Mouse (Mus musculus): ENCODE measurements at regions not wholly inside any gene's neighbourhood (a gene's known extent, or its start where the extent isn't known, plus 50 kb on each side); places are given as distances from the start of the nearest gene placed in this dataset.

- Histone ChIP-seq H3K4me1 (no peaks in the 10 kb centered on the region), H3K27ac (replicated peaks) (no peak overlapping the region), H3K9me3 (no peaks in the 10 kb centered on the region), H3K36me3 (no peaks in the 10 kb centered on the region), H3K9ac (replicated peaks) (no peak overlapping the region), H3K4me2 (replicated peaks) (no peak overlapping the region), H3K4me3 (no peak overlapping the region), H3K27me3 (no peaks in the 10 kb centered on the region)
- no peak for ATAC-seq (ENCODE audit: low FRiP score, low read depth)
- WGBS = 74% methylated on average over 10 of the region's 10 CpGs
Observed at GRCm38 (mm10) chr17:73023362-73024107, 84.2 kb upstream of the Lclat1 start.

- Histone ChIP-seq H3K4me3 (no peak overlapping the region), H3K36me3 (no peaks in the 10 kb centered on the region), H3K27me3 (no peaks in the 10 kb centered on the region), H3K4me2 (replicated peaks) (no peak overlapping the region), H3K27ac (replicated peaks) (no peak overlapping the region), H3K9me3 (no peaks in the 10 kb centered on the region), H3K9ac (replicated peaks) (no peak overlapping the region), H3K4me1 (no peaks in the 10 kb centered on the region)
- 91% methylated on average over 5 of the region's 5 CpGs for WGBS
- no peak for ATAC-seq (ENCODE audit: low FRiP score, low read depth)
Observed at GRCm38 (mm10) chr17:73027122-73027521, 80.7 kb upstream of the Lclat1 start.

- WGBS = 70% methylated on average over 5 of the region's 5 CpGs
- no peak for ATAC-seq (ENCODE audit: low FRiP score, low read depth)
Observed at GRCm38 (mm10) chr17:73031796-73032195, 76.0 kb upstream of the Lclat1 start.

GRCm38 (mm10) chr17:73032326-73032725 lies 75.5 kb upstream of the Lclat1 start:
- H3K4me1 ChIP-seq = no peaks in the 10 kb centered on the region
- WGBS = 75% methylated on average over 3 of the region's 3 CpGs
- no peak overlapping the region for H3K4me3 ChIP-seq
- no peaks in the 10 kb centered on the region for H3K36me3 ChIP-seq
- H3K9ac ChIP-seq (replicated peaks) = no peak overlapping the region
- no peak overlapping the region for H3K4me2 ChIP-seq (replicated peaks)
- H3K27me3 ChIP-seq = no peaks in the 10 kb centered on the region
- no peak overlapping the region for H3K27ac ChIP-seq (replicated peaks)
- ATAC-seq (ENCODE audit: low FRiP score, low read depth) = no peak
- no peaks in the 10 kb centered on the region for H3K9me3 ChIP-seq

More at GRCm38 (mm10) chr17:73031796-73032195, 76.0 kb upstream of the Lclat1 start:
- H3K9me3 ChIP-seq = no peaks in the 10 kb centered on the region
- H3K4me1 ChIP-seq = no peaks in the 10 kb centered on the region
- H3K27ac ChIP-seq (replicated peaks) = no peak overlapping the region
- H3K9ac ChIP-seq (replicated peaks) = no peak overlapping the region
- H3K4me3 ChIP-seq = no peak overlapping the region
- no peak overlapping the region for H3K4me2 ChIP-seq (replicated peaks)
- H3K27me3 ChIP-seq = no peaks in the 10 kb centered on the region
- H3K36me3 ChIP-seq = no peaks in the 10 kb centered on the region

GRCm38 (mm10) chr17:73034420-73034819 lies 73.4 kb upstream of the Lclat1 start:
- no peak overlapping the region for H3K9ac ChIP-seq (replicated peaks)
- no peaks in the 10 kb centered on the region for H3K36me3 ChIP-seq
- H3K4me1 ChIP-seq = no peaks in the 10 kb centered on the region
- no peaks in the 10 kb centered on the region for H3K9me3 ChIP-seq
- no peak overlapping the region for H3K27ac ChIP-seq (replicated peaks)
- no peak overlapping the region for H3K4me3 ChIP-seq
- H3K4me2 ChIP-seq (replicated peaks) = no peak overlapping the region
- 72% methylated on average over 3 of the region's 3 CpGs for WGBS
- no peaks in the 10 kb centered on the region for H3K27me3 ChIP-seq
- no peak for ATAC-seq (ENCODE audit: low FRiP score, low read depth)

GRCm38 (mm10) chr17:73034981-73035481 lies 72.8 kb upstream of the Lclat1 start:
- ATAC-seq (ENCODE audit: low FRiP score, low read depth) = no peak
- 56% methylated on average over 8 of the region's 8 CpGs for WGBS
- Histone ChIP-seq H3K36me3 (no peaks in the 10 kb centered on the region), H3K4me3 (no peak overlapping the region), H3K9me3 (no peaks in the 10 kb centered on the region), H3K27ac (replicated peaks) (no peak overlapping the region), H3K4me2 (replicated peaks) (no peak overlapping the region), H3K9ac (replicated peaks) (no peak overlapping the region), H3K27me3 (no peaks in the 10 kb centered on the region), H3K4me1 (no peaks in the 10 kb centered on the region)

GRCm38 (mm10) chr17:73036845-73037244 lies 70.9 kb upstream of the Lclat1 start:
- no peak overlapping the region for H3K9ac ChIP-seq (replicated peaks)
- H3K9me3 ChIP-seq = no peaks in the 10 kb centered on the region
- no peak overlapping the region for H3K4me2 ChIP-seq (replicated peaks)
- no peak for ATAC-seq (ENCODE audit: low FRiP score, low read depth)
- H3K4me3 ChIP-seq = no peak overlapping the region
- no peaks in the 10 kb centered on the region for H3K36me3 ChIP-seq
- H3K27me3 ChIP-seq = no peaks in the 10 kb centered on the region
- WGBS = 78% methylated on average over 3 of the region's 3 CpGs
- no peak overlapping the region for H3K27ac ChIP-seq (replicated peaks)
- H3K4me1 ChIP-seq = no peaks in the 10 kb centered on the region

- Histone ChIP-seq H3K4me1 (no peaks in the 10 kb centered on the region), H3K27ac (replicated peaks) (no peak overlapping the region), H3K4me2 (replicated peaks) (no peak overlapping the region), H3K36me3 (no peaks in the 10 kb centered on the region), H3K9me3 (no peaks in the 10 kb centered on the region), H3K27me3 (no peaks in the 10 kb centered on the region), H3K4me3 (no peak overlapping the region), H3K9ac (replicated peaks) (no peak overlapping the region)
- 91% methylated on average over 2 of the region's 2 CpGs for WGBS
- no peak for ATAC-seq (ENCODE audit: low FRiP score, low read depth)
Observed at GRCm38 (mm10) chr17:73038586-73038985, 69.2 kb upstream of the Lclat1 start.

GRCm38 (mm10) chr17:73044918-73045580 lies 62.7 kb upstream of the Lclat1 start:
- no peaks in the 10 kb centered on the region for H3K27me3 ChIP-seq
- no peak overlapping the region for H3K9ac ChIP-seq (replicated peaks)
- H3K27ac ChIP-seq (replicated peaks) = no peak overlapping the region
- H3K36me3 ChIP-seq = no peaks in the 10 kb centered on the region
- WGBS = 74% methylated on average over 5 of the region's 5 CpGs
- no peaks in the 10 kb centered on the region for H3K4me1 ChIP-seq
- H3K4me2 ChIP-seq (replicated peaks) = no peak overlapping the region
- H3K9me3 ChIP-seq = no peaks in the 10 kb centered on the region
- H3K4me3 ChIP-seq = no peak overlapping the region
- no peak for ATAC-seq (ENCODE audit: low FRiP score, low read depth)

- Histone ChIP-seq H3K9ac (replicated peaks) (no peak overlapping the region), H3K4me3 (no peak overlapping the region), H3K36me3 (no peaks in the 10 kb centered on the region), H3K27me3 (no peaks in the 10 kb centered on the region), H3K4me2 (replicated peaks) (no peak overlapping the region), H3K4me1 (no peaks in the 10 kb centered on the region), H3K27ac (replicated peaks) (no peak overlapping the region), H3K9me3 (no peaks in the 10 kb centered on the region)
- no peak for ATAC-seq (ENCODE audit: low FRiP score, low read depth)
- 62% methylated on average over 4 of the region's 4 CpGs for WGBS
Observed at GRCm38 (mm10) chr17:73046985-73047384, 60.8 kb upstream of the Lclat1 start.

- no peaks in the 10 kb centered on the region for H3K27me3 ChIP-seq
- H3K27ac ChIP-seq (replicated peaks) = no peak overlapping the region
- H3K9me3 ChIP-seq = no peaks in the 10 kb centered on the region
- no peak overlapping the region for H3K4me3 ChIP-seq
- H3K9ac ChIP-seq (replicated peaks) = no peak overlapping the region
- 82% methylated on average over 2 of the region's 2 CpGs for WGBS
- no peak for ATAC-seq (ENCODE audit: low FRiP score, low read depth)
- H3K4me2 ChIP-seq (replicated peaks) = no peak overlapping the region
- H3K36me3 ChIP-seq = no peaks in the 10 kb centered on the region
- no peaks in the 10 kb centered on the region for H3K4me1 ChIP-seq
Observed at GRCm38 (mm10) chr17:73048164-73048563, 59.6 kb upstream of the Lclat1 start.

- no peak for ATAC-seq (ENCODE audit: low FRiP score, low read depth)
- Histone ChIP-seq H3K36me3 (no peaks in the 10 kb centered on the region), H3K27ac (replicated peaks) (no peak overlapping the region), H3K4me1 (no peaks in the 10 kb centered on the region), H3K4me3 (no peak overlapping the region), H3K4me2 (replicated peaks) (no peak overlapping the region), H3K9ac (replicated peaks) (no peak overlapping the region), H3K27me3 (no peaks in the 10 kb centered on the region), H3K9me3 (no peaks in the 10 kb centered on the region)
- WGBS = 92% methylated on average over 2 of the region's 2 CpGs
Observed at GRCm38 (mm10) chr17:73052956-73053355, 54.8 kb upstream of the Lclat1 start.

All from midbrain, embryonic 12.5 days (tissue).